Mouse (Mus musculus) heart, adult 8-10 months (tissue): Measurements from ENCODE around the gene Gmppa. TPM values are rescaled to one million over a fixed set of nuclear protein-coding genes. Genes with fewer than 3 reads are reported as not detected.

Experiments used
- DNase-seq: peaks from one replicate; pipeline ENCODE4 v3.0.0; 2022; ENCODE audit warnings: low spot score
- total RNA-seq, 4 experiments: library from RNA; stranded (reverse); gene quantifications; 2 replicates each; pipeline ENCODE4 v1.2.4; 2022

Gmppa gene
- total RNA-seq, 4 experiments from 2014 or later, result 34.1 to 44.8 (median 40.8) TPM

DNA sequence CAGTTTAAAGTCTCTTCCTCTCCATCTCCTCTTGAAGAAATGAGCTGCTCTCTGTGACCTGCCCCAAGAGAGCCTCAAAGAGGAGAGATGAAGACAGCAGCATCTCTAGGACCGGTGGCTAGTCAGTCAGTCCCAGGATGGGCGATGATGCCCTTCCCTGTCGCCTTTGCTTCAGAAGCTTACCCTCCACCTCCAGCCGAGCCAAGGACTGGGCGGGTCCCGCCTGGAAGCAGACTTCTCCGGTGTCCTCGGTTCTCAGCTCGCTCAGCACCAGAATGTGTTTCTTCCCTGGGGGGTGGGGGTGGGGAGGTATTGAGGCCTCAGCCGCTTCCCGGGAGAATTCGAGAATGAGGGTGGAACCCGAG lies 51.3 kb downstream of the Gmppa start:
- DNase-seq, result no peak

DNA sequence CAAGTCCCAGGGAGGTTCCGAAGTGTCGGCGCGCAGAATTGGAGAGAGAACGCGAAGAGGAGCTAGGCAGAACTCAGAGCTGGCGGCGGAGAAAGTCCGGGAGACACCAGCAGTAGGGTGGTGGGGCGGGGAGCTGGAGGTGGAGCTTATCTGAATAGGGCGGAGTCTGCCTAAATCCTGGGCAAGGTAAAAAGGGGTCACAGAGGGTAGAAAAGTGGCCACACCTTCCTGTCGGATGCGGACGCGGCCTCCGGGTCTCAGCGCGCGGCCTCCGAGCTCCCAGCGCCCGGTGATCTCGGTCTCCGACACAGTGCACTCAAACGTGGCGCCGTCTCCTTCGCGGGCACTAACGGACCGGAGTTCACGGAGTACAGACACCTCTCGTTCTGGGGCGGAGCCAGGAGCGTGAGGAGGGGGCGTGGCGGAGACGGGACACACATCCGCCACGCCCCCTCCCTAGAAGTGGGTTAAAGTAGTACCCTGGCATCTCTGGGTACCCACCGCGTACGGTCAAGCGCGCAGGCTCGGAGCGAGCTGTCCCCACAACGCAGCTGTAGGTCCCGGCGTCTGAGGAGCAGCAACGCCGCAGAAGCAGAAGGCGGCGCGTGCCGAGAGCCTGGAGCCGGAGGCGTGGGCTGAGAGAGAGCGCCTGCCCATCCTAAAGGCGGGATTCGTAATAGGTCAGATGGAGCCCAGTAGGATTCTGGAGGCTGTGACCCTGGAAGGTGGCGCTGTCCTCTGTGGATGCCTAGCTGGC lies 51.9 kb downstream of the Gmppa start:
- DNase-seq, result no peak

DNA sequence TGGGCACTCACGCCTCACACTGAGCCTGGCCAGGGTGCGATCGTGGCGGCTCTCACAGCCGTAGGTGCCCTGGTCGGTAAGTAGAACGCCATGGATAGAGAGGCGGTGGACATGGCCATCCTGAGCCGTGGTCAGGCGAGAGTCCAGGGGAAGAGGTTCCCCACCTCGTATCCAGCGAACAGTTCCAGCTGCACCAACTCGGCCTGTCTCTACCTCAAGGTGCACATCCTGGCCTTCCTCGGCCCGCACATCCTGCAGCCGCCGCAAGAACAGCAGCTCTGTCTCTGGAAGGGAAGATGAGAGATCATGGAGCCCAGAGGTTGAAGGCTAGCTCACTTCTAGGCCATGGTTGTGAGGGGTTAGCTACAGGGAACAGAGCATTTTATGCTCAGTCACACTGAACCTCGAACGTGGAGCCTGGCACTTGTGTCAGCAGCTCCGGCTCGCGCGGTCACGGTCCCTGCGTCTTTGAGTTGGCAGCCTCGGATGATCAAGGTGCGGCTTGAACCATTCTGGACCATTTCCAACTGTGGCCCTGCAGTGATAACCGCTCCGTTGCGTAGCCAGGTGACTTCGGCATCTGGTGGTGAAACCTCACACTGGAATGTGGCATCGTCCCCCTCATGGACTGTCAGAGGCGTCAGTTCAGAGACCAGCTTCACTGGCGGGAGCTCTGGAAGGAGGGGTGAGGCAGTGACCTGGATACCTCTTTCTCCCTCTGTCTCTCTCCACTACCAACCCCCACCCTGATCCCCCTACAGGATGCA lies 55.2 kb downstream of the Gmppa start:
- DNase-seq, result no peak

DNA sequence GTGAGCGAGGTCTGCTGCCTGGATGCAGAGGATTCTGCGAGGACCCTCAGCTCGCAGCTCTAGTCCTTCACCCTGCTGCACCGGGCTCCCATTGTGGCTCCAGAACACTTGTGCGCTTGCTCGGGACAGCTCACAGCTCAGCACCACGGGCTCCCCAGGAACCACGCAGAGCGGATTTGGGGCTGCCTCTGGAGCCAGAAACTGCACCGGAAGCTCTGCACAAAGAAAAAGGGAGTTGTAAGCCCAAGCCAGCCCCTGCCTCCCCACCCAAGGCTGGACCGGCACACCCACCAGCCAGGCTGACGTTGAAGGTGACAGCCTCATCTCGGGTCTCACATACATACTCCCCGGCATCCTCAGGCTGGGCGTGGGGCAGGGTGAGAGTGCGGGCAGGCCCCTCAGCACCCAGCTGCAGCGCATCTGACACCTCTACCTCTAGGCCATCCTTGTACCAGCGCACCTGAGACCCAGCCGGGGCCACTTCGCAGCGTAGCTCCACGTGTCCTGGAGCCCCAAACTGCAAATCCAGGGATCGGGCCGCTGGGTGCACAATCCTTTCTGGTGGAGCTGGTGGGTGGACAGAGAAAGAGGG lies 56.9 kb downstream of the Gmppa start:
- DNase-seq, result no peak

Other genes starting within 250 kb of the Gmppa start
- gene Ankzf1, start 243.8 kb upstream of the Gmppa start, total RNA-seq, result 10 to 100 TPM in 2 of 4 experiments, 1 to 10 TPM in 2; 7.7 to 13.9 (median 10.2) TPM
- 10 to 100 TPM; 67.6 to 77.9 (median 71.6) TPM for gene Atg9a, start 243.7 kb upstream of the Gmppa start, total RNA-seq
- 1 to 10 TPM; 1.1 to 4.1 (median 2.3) TPM for gene Glb1l, start 225.1 kb upstream of the Gmppa start, total RNA-seq
- 10 to 100 TPM; 29.3 to 44.0 (median 36.4) TPM for gene Stk16, start 225.1 kb upstream of the Gmppa start, total RNA-seq
- gene Tuba4a, start 216.1 kb upstream of the Gmppa start, total RNA-seq, result 1,000 to 10,000 TPM in 1 of 4 experiments, 100 to 1,000 TPM in 3; 786 to 1,317 (median 908) TPM
- gene A630095N17Rik, start 203.8 kb upstream of the Gmppa start, total RNA-seq, result not detected
- 100 to 1,000 TPM; 102 to 135 (median 117) TPM for gene Dnajb2, start 199.5 kb upstream of the Gmppa start, total RNA-seq
- 1 to 10 TPM; 1.4 to 3.2 (median 1.8) TPM for gene Ptprn, start 171.4 kb upstream of the Gmppa start, total RNA-seq
- gene Resp18, start 157.5 kb upstream of the Gmppa start, total RNA-seq, result not detected
- gene Dnpep, start 117.9 kb upstream of the Gmppa start, total RNA-seq, result 10 to 100 TPM; 85.4 to 89.1 (median 86.9) TPM
- 1,000 to 10,000 TPM; 1,263 to 1,551 (median 1,367) TPM for gene Des, start 75.6 kb upstream of the Gmppa start, total RNA-seq
- 100 to 1,000 TPM; 131 to 145 (median 137) TPM for gene Speg, start 60.6 kb upstream of the Gmppa start, total RNA-seq
- gene Asic4, start 14.5 kb downstream of the Gmppa start, total RNA-seq, result not detected
- 10 to 100 TPM; 22.4 to 23.9 (median 23.6) TPM for gene Chpf, start 43.4 kb downstream of the Gmppa start, total RNA-seq
- gene Tmem198, start 43.6 kb downstream of the Gmppa start, total RNA-seq, result under 1 TPM; 0.31 to 0.75 (median 0.42) TPM
- gene Obsl1, start 70.5 kb downstream of the Gmppa start, total RNA-seq, result 100 to 1,000 TPM; 108 to 133 (median 122) TPM
- gene Inha, start 71.1 kb downstream of the Gmppa start, total RNA-seq, result 1 to 10 TPM; 2.8 to 4.6 (median 3.9) TPM
- gene Stk11ip, start 85.6 kb downstream of the Gmppa start, total RNA-seq, result 10 to 100 TPM in 3 of 4 experiments, 1 to 10 TPM in 1; 8.3 to 10.4 (median 10.3) TPM
- gene Slc4a3, start 110.3 kb downstream of the Gmppa start, total RNA-seq, result 100 to 1,000 TPM; 221 to 344 (median 267) TPM